Mouse (Mus musculus): ENCODE measurements around the gene Rnps1.
"Not testable (repeated sequence)": the region's sequence is repeated elsewhere in the genome, so short reads cannot be mapped to it uniquely, and the experiment has no call there.

Rnps1 gene

DNA sequence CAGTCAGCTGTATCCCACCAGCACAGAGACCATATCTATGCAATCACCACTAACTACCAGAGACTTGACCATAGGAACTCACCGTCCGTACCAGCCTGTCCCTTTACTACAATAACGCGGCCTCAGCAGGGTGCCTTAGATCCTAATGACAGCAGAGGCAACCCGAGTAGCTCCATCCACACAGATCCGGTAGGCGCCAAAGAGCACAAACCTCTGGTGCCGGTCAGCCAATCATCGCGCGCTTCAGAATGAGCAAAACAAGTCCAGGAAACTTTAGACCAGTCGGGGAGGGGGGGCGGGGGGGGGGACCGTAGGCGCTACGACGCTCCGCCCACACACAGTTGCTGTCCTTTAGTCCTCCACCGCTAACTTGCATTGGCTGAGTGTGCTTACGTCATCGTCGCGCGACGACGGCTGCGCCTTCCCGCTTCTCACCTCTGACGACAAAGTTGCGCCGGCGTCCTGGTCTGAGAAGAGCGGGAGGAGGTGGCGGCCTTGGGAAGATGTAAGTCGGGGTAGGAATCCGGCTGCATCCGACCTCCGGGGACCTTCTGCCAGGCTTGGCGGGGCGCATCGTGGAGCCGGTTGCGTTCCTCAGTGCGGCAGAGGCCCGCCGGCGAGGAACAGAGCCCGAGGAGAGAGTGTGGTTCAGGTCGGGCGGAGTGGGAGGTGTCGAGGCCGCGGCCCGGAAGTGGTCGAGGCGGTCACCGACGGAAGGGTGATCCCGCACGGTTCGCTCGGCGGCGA lies at the start of gene Rnps1:
Gene Rnps1 (plus strand): TSS at position 336 of the 747 bp plus-strand sequence.
- DNase-seq (ENCODE audit: low spot score), result peak; percentile 100

DNA sequence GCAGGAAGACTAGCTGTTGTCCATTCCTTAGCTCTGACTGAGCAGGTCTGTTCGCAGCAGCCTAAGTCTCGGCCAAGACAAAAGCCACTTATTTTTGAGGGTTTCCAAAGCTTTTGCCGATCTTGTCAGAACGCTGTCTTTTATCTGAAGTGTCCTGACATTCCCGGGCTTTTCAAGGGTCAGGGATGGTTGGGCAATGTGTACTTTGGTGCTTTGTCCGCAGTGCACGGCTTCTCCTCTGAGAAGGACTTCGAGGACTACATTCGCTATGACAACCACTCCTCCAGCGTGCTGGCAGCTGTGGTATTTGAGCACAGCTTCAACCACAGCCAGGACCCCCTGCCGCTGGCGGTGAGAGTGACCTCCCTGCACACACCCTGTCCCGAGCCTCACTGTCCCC lies 48.5 kb upstream of the Rnps1 start:
- DNase-seq (ENCODE audit: low spot score), result no peak

DNA sequence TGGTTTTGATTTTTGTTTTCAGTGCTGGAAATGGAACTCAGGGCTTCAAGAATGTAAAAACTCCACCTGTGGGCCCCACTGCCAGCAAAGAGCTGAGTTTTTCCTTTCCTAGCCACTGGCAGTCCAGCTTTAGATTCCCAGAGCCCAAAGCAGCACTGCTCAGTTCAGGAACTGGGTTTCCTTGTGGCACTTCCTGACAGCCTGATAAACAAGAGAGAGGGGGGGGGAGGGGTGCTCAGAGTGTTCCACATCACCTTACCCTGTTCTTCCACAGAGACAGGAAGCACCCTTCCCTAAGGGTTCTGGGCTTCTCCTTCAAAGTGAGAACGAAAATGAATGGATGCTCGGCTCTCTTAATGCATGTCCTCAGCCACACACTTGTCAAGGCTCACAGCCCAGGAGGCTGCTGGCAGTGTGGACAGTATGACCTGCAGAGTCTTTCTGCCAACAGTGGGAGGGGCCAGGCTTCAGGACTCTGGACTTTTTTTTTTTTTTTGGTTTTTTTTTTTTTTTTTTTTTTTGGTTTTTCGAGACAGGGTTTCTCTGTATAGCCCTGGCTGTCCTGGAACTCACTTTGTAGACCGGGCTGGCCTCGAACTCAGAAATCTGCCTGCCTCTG lies 39.2 kb upstream of the Rnps1 start:
- DNase-seq (ENCODE audit: low spot score), result no peak

GRCm38 (mm10) chr17:24375886-24376285 lies 38.5 kb upstream of the Rnps1 start:
- no peak for DNase-seq (ENCODE audit: low spot score)

DNA sequence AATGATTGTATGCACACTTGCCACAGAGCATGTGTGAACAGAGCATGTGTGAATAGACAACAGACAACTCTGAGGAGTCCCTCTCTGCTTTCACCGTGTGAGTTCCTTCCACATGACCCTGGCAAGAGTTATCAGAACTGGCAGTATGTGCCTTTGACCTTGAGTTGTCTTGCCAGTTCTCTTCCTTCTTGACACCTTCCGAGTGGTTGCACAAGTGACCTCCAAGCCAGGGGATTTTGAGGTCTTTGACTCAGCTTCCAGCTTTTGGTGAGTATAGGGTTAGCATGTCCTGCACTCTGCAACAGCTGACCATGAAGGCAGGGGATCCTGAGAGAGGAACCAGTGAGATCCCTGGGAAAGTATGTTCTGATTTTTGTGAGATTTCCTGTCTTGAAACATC lies 35.9 kb upstream of the Rnps1 start:
- no peak for DNase-seq (ENCODE audit: low spot score)

GRCm38 (mm10) chr17:24383789-24384188 lies 30.6 kb upstream of the Rnps1 start:
- DNase-seq (ENCODE audit: low spot score), result no peak

DNA sequence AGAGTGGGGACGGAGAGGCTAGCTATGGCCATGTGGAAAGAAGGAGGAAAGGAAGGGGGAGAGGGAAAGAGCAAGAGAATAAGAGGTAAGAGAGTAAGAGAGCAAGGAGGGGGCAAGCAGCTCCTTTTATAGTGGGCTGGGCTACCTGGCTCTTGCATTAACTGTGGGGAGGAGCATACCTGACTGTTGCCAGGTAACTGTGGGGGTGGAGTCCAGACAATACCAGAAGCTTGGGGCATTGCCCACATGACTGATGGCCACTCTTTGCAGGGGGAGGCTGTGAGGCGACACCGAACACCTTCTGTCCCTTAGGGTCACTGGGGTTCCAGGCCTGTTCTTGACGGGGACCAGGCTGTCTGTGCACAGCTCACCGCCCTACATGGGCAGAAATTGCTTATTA lies 25.7 kb upstream of the Rnps1 start:
- no peak for DNase-seq (ENCODE audit: low spot score)

DNA sequence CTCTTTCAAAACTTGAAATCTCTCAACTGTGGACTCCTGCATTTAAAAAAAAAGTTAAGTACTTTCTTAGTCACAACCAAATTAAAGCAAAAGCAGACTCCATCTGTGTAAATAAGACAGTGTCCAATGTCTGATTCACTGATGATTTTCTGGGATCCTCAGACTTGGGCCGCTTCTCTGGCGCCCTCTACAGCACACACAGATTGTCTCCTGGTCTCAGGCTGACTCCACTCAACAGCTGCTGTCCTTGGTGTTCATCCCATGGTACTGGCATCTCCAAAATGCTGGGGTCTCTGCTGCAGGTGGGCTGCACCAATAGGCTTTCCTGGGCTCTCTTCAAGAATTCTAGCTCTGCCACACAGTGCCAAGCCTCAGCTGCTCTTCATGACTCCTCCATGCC lies 24.5 kb upstream of the Rnps1 start:
- no peak for DNase-seq (ENCODE audit: low spot score)

GRCm38 (mm10) chr17:24391149-24391548 lies 23.2 kb upstream of the Rnps1 start:
- DNase-seq (ENCODE audit: low spot score), result no peak

DNA sequence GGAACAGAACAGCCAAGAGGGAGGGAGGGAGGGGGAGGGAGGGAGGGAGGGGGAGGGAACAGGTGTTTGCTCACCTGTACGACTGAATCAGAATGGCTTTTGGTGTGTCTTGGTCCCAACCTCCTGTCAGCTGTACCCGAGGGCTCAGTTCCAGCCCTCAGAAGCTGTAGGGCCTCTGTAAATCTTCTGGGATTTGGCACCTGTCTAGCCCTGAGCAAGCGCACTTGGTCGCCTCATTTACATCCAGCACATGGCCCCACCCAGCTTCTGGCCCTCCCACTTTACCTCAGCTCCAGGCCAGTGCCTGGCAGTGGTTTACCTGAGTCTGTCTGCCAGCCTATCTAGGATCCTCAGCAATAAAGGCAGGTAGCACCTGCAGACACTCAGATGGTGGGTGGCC lies 20.8 kb upstream of the Rnps1 start:
- DNase-seq (ENCODE audit: low spot score), result no peak

DNA sequence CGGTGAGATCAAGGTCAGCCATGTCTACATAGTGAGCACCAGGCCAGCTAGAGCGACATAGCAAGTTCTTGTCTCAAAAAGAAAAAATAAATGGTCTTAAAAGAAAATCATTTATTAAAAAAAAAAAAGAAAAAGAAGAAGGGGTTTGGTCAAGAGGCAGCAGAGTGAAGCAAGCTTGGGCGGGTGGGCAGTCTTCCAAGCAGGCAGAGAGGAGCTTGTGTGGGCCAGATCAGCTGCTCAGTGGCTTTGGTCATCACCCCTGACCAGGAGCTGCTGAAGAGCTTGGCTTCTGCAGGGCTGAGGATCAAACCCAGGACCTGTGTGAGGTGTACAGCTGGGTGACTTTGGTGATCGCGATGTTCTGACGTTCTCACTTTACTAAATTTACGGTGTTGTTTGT lies 19.9 kb upstream of the Rnps1 start:
- DNase-seq (ENCODE audit: low spot score), result no peak

GRCm38 (mm10) chr17:24402371-24402770 lies 12.0 kb upstream of the Rnps1 start:
- no peak for DNase-seq (ENCODE audit: low spot score)

- no peak for DNase-seq (ENCODE audit: low spot score)
These were observed 7.1 kb upstream of the Rnps1 start for GRCm38 (mm10) chr17:24407116-24407803.

DNA sequence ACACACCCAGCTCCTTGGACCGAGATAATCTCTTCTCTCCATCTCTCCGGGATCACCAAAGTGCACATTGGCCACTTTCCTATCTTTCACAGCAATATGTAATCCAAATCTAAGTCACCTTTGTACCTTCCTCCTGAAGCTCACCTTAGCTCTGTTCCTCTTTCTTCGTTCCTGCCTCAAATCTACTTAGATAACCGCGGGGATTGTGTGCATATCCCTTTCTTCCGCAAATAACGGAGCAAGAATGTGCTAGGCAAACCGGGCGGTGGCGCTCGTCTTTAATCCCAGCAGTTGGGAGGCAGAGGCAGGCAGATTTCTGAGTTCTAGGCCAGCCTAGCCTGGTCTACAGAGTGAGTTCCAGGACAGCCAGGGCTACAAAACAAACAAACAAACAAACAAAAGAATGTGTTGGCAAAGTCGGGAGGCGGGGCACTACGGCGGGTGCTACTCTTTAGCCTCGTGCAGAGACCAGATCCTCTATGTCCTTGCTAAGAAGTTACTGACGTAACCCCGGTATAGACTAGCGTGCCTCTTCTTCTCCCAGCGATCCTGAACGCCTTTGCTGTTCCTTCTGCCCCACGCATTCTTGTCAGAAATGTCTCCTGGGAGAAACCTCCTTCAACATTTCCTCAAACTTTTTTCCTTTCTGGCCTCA lies 681 bp upstream of the Rnps1 start:
- peak; percentile 52 for DNase-seq (ENCODE audit: low spot score)

- no peak for DNase-seq (ENCODE audit: low spot score)
These were observed 646 bp downstream of the Rnps1 start for GRCm38 (mm10) chr17:24415011-24415410.

GRCm38 (mm10) chr17:24416051-24416652 lies 1.8 kb downstream of the Rnps1 start:
- DNase-seq (ENCODE audit: low spot score), result no peak

- no peak for DNase-seq (ENCODE audit: low spot score)
These were observed 8.7 kb downstream of the Rnps1 start for GRCm38 (mm10) chr17:24423114-24423513.

DNA sequence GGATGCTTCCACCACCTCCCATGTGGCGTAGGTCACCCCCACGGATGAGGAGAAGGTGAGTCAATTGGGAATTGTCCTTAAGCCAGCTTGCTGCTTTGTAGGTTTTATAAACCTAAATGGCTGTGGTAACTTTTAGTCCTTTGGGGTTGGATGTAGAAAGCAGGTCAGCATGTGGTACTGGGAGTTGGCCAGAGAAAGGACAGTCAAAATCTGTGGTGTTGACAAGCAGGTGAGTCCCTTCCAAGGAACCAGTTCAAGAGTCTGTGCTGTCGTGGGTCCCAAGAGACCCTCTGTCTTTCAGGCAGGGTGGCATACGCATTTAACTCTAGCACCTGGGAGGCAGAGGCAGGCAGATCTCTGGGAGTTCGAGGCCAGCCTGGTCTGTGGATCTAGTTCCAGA lies 10.1 kb downstream of the Rnps1 start:
- DNase-seq (ENCODE audit: low spot score), result no peak

DNA sequence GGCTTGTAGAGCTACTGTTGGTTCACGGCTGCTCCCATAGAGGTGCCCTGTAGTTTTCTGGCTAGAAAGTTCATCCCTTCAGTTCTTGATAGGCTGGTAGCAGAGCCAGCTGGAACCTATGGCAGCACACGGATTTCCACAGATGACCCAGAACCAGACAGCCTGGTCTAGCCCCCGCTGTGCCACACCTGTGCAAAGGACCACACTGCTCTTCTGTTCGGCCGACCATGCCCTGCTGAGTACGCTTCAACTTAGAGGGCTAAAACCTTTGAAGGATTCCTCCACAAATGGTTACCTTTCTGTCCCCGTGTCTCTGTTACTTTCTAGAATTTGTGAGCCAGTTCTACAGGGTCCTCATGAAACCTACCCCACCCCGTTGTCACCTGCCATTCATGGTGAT lies 11.0 kb downstream of the Rnps1 start:
- not testable (repeated sequence) for DNase-seq (ENCODE audit: low spot score)

- DNase-seq (ENCODE audit: low spot score), result no peak
These were observed 11.5 kb downstream of the Rnps1 start for GRCm38 (mm10) chr17:24425905-24426304.

DNA sequence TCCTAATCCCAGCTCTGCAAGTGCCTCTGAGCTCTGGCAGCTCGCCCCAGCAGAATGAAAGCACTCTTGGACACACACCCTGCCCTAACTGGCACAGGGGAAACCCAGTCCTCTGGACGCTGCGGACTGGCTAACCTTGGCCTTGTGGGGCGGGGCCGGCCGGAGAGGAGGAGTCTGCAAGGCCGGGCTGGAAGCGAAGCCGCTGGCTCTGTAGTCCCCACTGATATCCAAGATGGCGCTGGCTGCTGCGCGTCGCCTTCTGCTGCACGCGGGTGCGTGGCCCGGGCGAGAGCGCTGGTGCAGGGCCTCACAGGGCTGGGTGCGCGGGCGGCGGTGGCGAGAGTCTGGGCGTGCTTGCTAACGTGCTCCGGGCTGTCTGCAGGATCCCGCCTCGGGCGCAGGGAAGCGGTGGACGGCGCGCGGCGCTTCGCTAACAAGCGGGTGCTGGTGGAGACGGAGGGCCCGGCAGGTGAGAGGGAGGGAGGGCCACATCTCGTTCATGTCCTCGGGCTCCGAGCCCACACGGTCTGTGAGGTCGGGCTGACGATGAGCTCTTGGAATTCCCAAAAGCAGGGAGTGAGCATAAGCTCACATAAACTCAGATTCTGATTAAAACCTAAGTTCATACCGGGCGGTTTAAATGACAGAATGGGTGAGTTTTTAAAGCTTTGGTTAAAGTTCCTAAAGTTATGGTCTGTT lies 12.3 kb downstream of the Rnps1 start, which contains the start of gene Eci1:
Gene Eci1 (plus strand): TSS at position 171 of the 699 bp plus-strand sequence.
- peak; percentile 88 for DNase-seq (ENCODE audit: low spot score)

- DNase-seq (ENCODE audit: low spot score), result peak; percentile 32
These were observed 12.8 kb downstream of the Rnps1 start for GRCm38 (mm10) chr17:24427170-24427557.

Measured in c-Kit-positive CD71-positive TER-119-positive erythroid progenitor cells, embryonic 14.5 days (primary cell).